Mouse (Mus musculus) CH12F3 (cell line): ENCODE results near the gene Snrpg.
"Not testable (repeated sequence)": the region's sequence is repeated elsewhere in the genome, so short reads cannot be mapped to it uniquely, and the experiment has no call there.

Experiments used
- in situ Hi-C: fragments of 300-500 bp; cut with MboI; formaldehyde crosslinking; loops from 2 replicates; pipeline ENCODE4 v1.14.3; 2020; ENCODE audit warnings: low sequenced_read_pairs

The Snrpg gene

GRCm38 (mm10) chr6:86366125-86366852 is 4.8 kb upstream of the Snrpg start:
- in situ Hi-C loops: loop anchor here (25.0 kb wide), 1 partner anchor 429 kb away; no protein-coding TSS in a partner anchor

- in situ Hi-C loops: loop anchor here (25.0 kb wide), 1 partner anchor 430 kb away; no protein-coding TSS in a partner anchor
These were observed 4.3 kb upstream of the Snrpg start for GRCm38 (mm10) chr6:86366853-86367249.

GRCm38 (mm10) chr6:86368479-86368878 is 2.6 kb upstream of the Snrpg start:
- in situ Hi-C loops: loop anchor here (25.0 kb wide), 1 partner anchor 431 kb away; no protein-coding TSS in a partner anchor

GRCm38 (mm10) chr6:86370093-86370713 is 901 bp upstream of the Snrpg start:
- in situ Hi-C loops: loop anchor here (25.0 kb wide), 1 partner anchor 433 kb away; no protein-coding TSS in a partner anchor

GRCm38 (mm10) chr6:86371340-86371911 is 322 bp downstream of the Snrpg start:
- in situ Hi-C loops: loop anchor here (25.0 kb wide), 1 partner anchor 434 kb away; no protein-coding TSS in a partner anchor

- in situ Hi-C loops: loop anchor here (25.0 kb wide), 1 partner anchor 435 kb away; no protein-coding TSS in a partner anchor
These were observed 929 bp downstream of the Snrpg start for GRCm38 (mm10) chr6:86371950-86372516.

GRCm38 (mm10) chr6:86373556-86373955 is 2.5 kb downstream of the Snrpg start:
- in situ Hi-C loops: loop anchor here (25.0 kb wide), 1 partner anchor 436 kb away; no protein-coding TSS in a partner anchor

- in situ Hi-C loops: no loop called here
These were observed 7.2 kb downstream of the Snrpg start for GRCm38 (mm10) chr6:86378341-86378740.

- in situ Hi-C loops: not testable (repeated sequence)
These were observed 9.0 kb downstream of the Snrpg start for GRCm38 (mm10) chr6:86380112-86380511.

GRCm38 (mm10) chr6:86382551-86382950 is 11.4 kb downstream of the Snrpg start:
- in situ Hi-C loops: no loop called here

- in situ Hi-C loops: no loop called here
These were observed 12.3 kb downstream of the Snrpg start for GRCm38 (mm10) chr6:86383370-86383769.

GRCm38 (mm10) chr6:86384692-86385091 is 13.6 kb downstream of the Snrpg start:
- in situ Hi-C loops: no loop called here

- in situ Hi-C loops: no loop called here
These were observed 14.4 kb downstream of the Snrpg start for GRCm38 (mm10) chr6:86385362-86386104.

GRCm38 (mm10) chr6:86387313-86387712 is 16.2 kb downstream of the Snrpg start:
- in situ Hi-C loops: no loop called here

GRCm38 (mm10) chr6:86388461-86388860 is 17.4 kb downstream of the Snrpg start:
- in situ Hi-C loops: no loop called here

GRCm38 (mm10) chr6:86391326-86391725 is 20.2 kb downstream of the Snrpg start:
- in situ Hi-C loops: no loop called here

- in situ Hi-C loops: no loop called here
These were observed 22.1 kb downstream of the Snrpg start for GRCm38 (mm10) chr6:86393187-86393586.

- in situ Hi-C loops: no loop called here
These were observed 23.1 kb downstream of the Snrpg start for GRCm38 (mm10) chr6:86394078-86394720.

GRCm38 (mm10) chr6:86395021-86395420 is 23.9 kb downstream of the Snrpg start:
- in situ Hi-C loops: no loop called here

GRCm38 (mm10) chr6:86395969-86396368 is 24.9 kb downstream of the Snrpg start:
- in situ Hi-C loops: no loop called here
